In genomic region chr15:83071752-83072151, GRCm38 (mm10) we compare ENCODE assay signal across 18 mouse cellular contexts. TPM values are rescaled to one million over a fixed set of nuclear protein-coding genes. Genes with fewer than 3 reads are reported as not detected.
DNase-seq lines count a peak whose midpoint lies in the region; ATAC-seq and TF ChIP-seq lines count a peak whose summit lies in the region.
"Had no signal": no experiment of that assay in that cellular context is flagged by ENCODE, and none has a peak within 500 bp of the region (broad histone marks: within the 10 kb centered on the region; RNA-seq: fewer than 3 reads in every experiment).

No protein-coding gene starts in this region.

- no peak overlapping the region for H3K9ac ChIP-seq in kidney, postnatal 0 days (ENCODE audit: low read depth, low read length)
- no peak overlapping the region for H3K9ac ChIP-seq in MEL (ENCODE audit: control insufficient read depth, low read depth, low read length, poor library complexity, severe bottlenecking)
- H3K9ac ChIP-seq: forebrain, embryonic 13.5 days; hindbrain, embryonic 15.5 days; limb, embryonic 12.5 days; stomach, embryonic 15.5 days had no signal

- no peaks in the 10 kb centered on the region for H3K9me3 ChIP-seq in kidney, postnatal 0 days (replicated peaks; ENCODE audit: low read length)
- no peaks in the 10 kb centered on the region for H3K9me3 ChIP-seq in MEL (replicated peaks; ENCODE audit: insufficient read depth, low read length)
- H3K9me3 ChIP-seq in limb, embryonic 10.5 days (replicated peaks), result no peaks in the 10 kb centered on the region
- H3K9me3 ChIP-seq: forebrain, embryonic 13.5 days; hindbrain, embryonic 15.5 days; stomach, embryonic 15.5 days had no signal

- H3K4me2 ChIP-seq in kidney, postnatal 0 days (ENCODE audit: low read length), result no peak overlapping the region
- H3K4me2 ChIP-seq: forebrain, embryonic 13.5 days; hindbrain, embryonic 15.5 days; limb, embryonic 12.5 days; stomach, embryonic 15.5 days had no signal

- no peak overlapping the region for H3K27ac ChIP-seq in kidney, postnatal 0 days
- H3K27ac ChIP-seq in testis, adult 2 months (ENCODE audit: control insufficient read depth, insufficient read depth, low read depth, low read length), result no peak overlapping the region
- H3K27ac ChIP-seq in MEL (ENCODE audit: control insufficient read depth, low read depth, low read length), result no peak overlapping the region
- no peak overlapping the region for H3K27ac ChIP-seq in limb, embryonic 10.5 days
- H3K27ac ChIP-seq: forebrain, embryonic 13.5 days; hindbrain, embryonic 15.5 days; limb, embryonic 12.5 days; stomach, embryonic 15.5 days had no signal

- peak; percentile 48; the same call in 1 of the 2 replicates for TF ChIP-seq CTCF in kidney, postnatal 0 days (IDR thresholded peaks at IDR 0.05; ENCODE audit: low read depth)
- TF ChIP-seq CTCF in testis, adult 2 months (IDR thresholded peaks at IDR 0.05; ENCODE audit: control insufficient read depth, insufficient read depth, insufficient replicate concordance, low read depth, low read length), result peak; percentile 16; the same call in 1 of the 2 replicates
- peak; percentile 44 to 73 (median 59) for TF ChIP-seq CTCF in MEL (IDR thresholded peaks at IDR 0.05 in 2 of 3, conservative IDR thresholded peaks at IDR 0.05 in 1 of 3; ENCODE audit: control insufficient read depth in 1 of 3, insufficient read depth in 1 of 3, low read depth in 2 of 3, low read length in 3 of 3, poor library complexity in 1 of 3, severe bottlenecking in 1 of 3)

- TF ChIP-seq EP300 in MEL (IDR thresholded peaks at IDR 0.05; ENCODE audit: low read depth in 1 of 2, low read length in 2 of 2), result no peak

- 87% methylated on average over 5 of the region's 5 CpGs for WGBS in kidney, postnatal 0 days
- 88% methylated on average over 5 of the region's 5 CpGs for WGBS in limb, embryonic 10.5 days

- H3K36me3 ChIP-seq in kidney, postnatal 0 days (ENCODE audit: insufficient read depth, low read length), result no peaks in the 10 kb centered on the region
- H3K36me3 ChIP-seq in testis, adult 2 months (ENCODE audit: control insufficient read depth, insufficient read depth, low read length), result no peaks in the 10 kb centered on the region
- H3K36me3 ChIP-seq in MEL (ENCODE audit: control insufficient read depth in 1 of 2, insufficient read depth in 2 of 2, low read length in 2 of 2), result no peaks in the 10 kb centered on the region
- H3K36me3 ChIP-seq in limb, embryonic 10.5 days, result no peaks in the 10 kb centered on the region
- H3K36me3 ChIP-seq: hindbrain, embryonic 15.5 days; limb, embryonic 12.5 days; stomach, embryonic 15.5 days had no signal

- peak; percentile 53 for TF ChIP-seq RAD21 in MEL (IDR thresholded peaks at IDR 0.05; ENCODE audit: low read depth, low read length)

- no peaks in the 10 kb centered on the region for H3K27me3 ChIP-seq in kidney, postnatal 0 days (ENCODE audit: insufficient read depth, low read length)
- no peaks in the 10 kb centered on the region for H3K27me3 ChIP-seq in testis, adult 2 months (ENCODE audit: control insufficient read depth, insufficient read depth, low read length)
- peaks cover 1 to 6% of the 10 kb centered on the region in 2 experiments; a peak in 3 of 4 replicates for H3K27me3 ChIP-seq in MEL (ENCODE audit: control insufficient read depth in 1 of 2, insufficient read depth in 2 of 2, low read length in 2 of 2)
- H3K27me3 ChIP-seq in limb, embryonic 10.5 days (ENCODE audit: low read depth, poor library complexity, severe bottlenecking), result peaks cover 14% of the 10 kb centered on the region
- H3K27me3 ChIP-seq: forebrain, embryonic 13.5 days; hindbrain, embryonic 15.5 days had no signal

- H3K4me1 ChIP-seq in kidney, postnatal 0 days (replicated peaks; ENCODE audit: insufficient read depth, low read length), result no peaks in the 10 kb centered on the region
- H3K4me1 ChIP-seq in testis, adult 2 months (ENCODE audit: control insufficient read depth, insufficient read depth, low read length), result no peaks in the 10 kb centered on the region
- no peaks in the 10 kb centered on the region; a peak in 1 of 4 replicates for H3K4me1 ChIP-seq in MEL (ENCODE audit: control insufficient read depth in 1 of 2, insufficient read depth in 2 of 2, low read length in 2 of 2)
- no peaks in the 10 kb centered on the region for H3K4me1 ChIP-seq in limb, embryonic 10.5 days
- H3K4me1 ChIP-seq: forebrain, embryonic 13.5 days; hindbrain, embryonic 15.5 days; limb, embryonic 12.5 days; stomach, embryonic 15.5 days had no signal

- TF ChIP-seq POLR2A in testis, adult 2 months (IDR thresholded peaks at IDR 0.05; ENCODE audit: control insufficient read depth, low read depth, low read length), result no peak
- no peak for TF ChIP-seq POLR2A in MEL (IDR thresholded peaks at IDR 0.05; ENCODE audit: control insufficient read depth in 1 of 2, insufficient read depth in 1 of 2, low read depth in 1 of 2, low read length in 2 of 2, poor library complexity in 1 of 2)

- no peaks in the 10 kb centered on the region for H3K79me2 ChIP-seq in MEL (ENCODE audit: control insufficient read depth, insufficient read depth, low read length, poor library complexity)

- no peak for DNase-seq in kidney, postnatal 0 days (ENCODE audit: low spot score)
- no peak for DNase-seq in kidney, adult 9 months
- DNase-seq in testis, postnatal 14 days (ENCODE audit: low spot score), result no peak
- DNase-seq in MEL (ENCODE audit: low read depth, low spot score), result peak; percentile 26
- DNase-seq in limb, embryonic 10.5 days (ENCODE audit: low spot score), result no peak
- DNase-seq: adrenal gland, postnatal 14 days; cerebellum, adult 9-10 months; heart, adult 18-20 months; kidney, adult 2 months; kidney, postnatal 4 days; layer of hippocampus, postnatal 36 days; lung, adult 18-20 months had no signal

- no peak for ATAC-seq in kidney, postnatal 0 days (replicated peaks; ENCODE audit: low FRiP score, low read depth)
- no peak for ATAC-seq in megakaryocyte-erythroid progenitor cell, adult 5-6 weeks (replicated peaks; ENCODE audit: low FRiP score, low TSS enrichment, poor library complexity, severe bottlenecking)
- ATAC-seq: forebrain, embryonic 13.5 days had no signal

- no peak overlapping the region for H3K4me3 ChIP-seq in kidney, postnatal 0 days (replicated peaks; ENCODE audit: low read depth, low read length)
- no peak overlapping the region for H3K4me3 ChIP-seq in testis, adult 2 months (ENCODE audit: control insufficient read depth, low read depth, low read length)
- H3K4me3 ChIP-seq in MEL (ENCODE audit: control insufficient read depth in 1 of 2, insufficient read depth in 1 of 2, low read depth in 2 of 2, low read length in 2 of 2), result no peak overlapping the region
- no peak overlapping the region for H3K4me3 ChIP-seq in limb, embryonic 10.5 days
- H3K4me3 ChIP-seq: forebrain, embryonic 13.5 days; hindbrain, embryonic 15.5 days; limb, embryonic 12.5 days; stomach, embryonic 15.5 days had no signal

TF ChIP-seq in MEL, 35 proteins besides CTCF, POLR2A, EP300 and RAD21:
- TF ChIP-seq POLR2AphosphoS5 (IDR thresholded peaks at IDR 0.05; ENCODE audit: borderline replicate concordance, low read depth, low read length) (no peak), SMC3 (IDR thresholded peaks at IDR 0.05; ENCODE audit: low read depth, low read length) (peak; percentile 48)
TF ChIP-seq in MEL: peak in this region for 1.

RNA-seq across cellular contexts. Expression of gene Serhl, which starts 17.6 kb away (rescaled TPM):
- polyA plus RNA-seq in kidney, postnatal 0 days (2015; fragmentation: Nextera tagmentation; extraction: Ambion mirVana), result 76.5 and 83.5 TPM in 2 replicates
- polyA plus RNA-seq in testis, adult 2 months (2012; rRNA removed), result 34.3 and 37.5 TPM in 2 replicates
- 19.5 and 19.6 TPM in 2 replicates for total RNA-seq in MEL (2012; rRNA removed)
- 10 to 100 TPM in 1 of 2 experiments, not detected in 1; 57.3 TPM for polyA plus RNA-seq in MEL (2012; ENCODE audit: insufficient read depth in 1 of 2, insufficient read length in 2 of 2, low read depth in 1 of 2, low replicate concordance in 2 of 2, missing spikeins in 1 of 2)
- polyA plus RNA-seq in limb, embryonic 10.5 days (2016; fragmentation: Nextera tagmentation; extraction: Ambion mirVana), result 42.8 and 49.1 TPM in 2 replicates
- 46.0 and 51.6 TPM in 2 replicates for total RNA-seq in megakaryocyte-erythroid progenitor cell, adult 5-6 weeks (2014; fragmentation: Nextera tagmentation)
- total RNA-seq in megakaryocyte-erythroid progenitor cell, adult 5-6 weeks (2017), result 32.0 and 45.4 TPM in 2 replicates

RNA-seq across cellular contexts. Expression of gene Nfam1, which starts 38.6 kb away (rescaled TPM):
- polyA plus RNA-seq in kidney, postnatal 0 days (2015; fragmentation: Nextera tagmentation; extraction: Ambion mirVana), result 2.2 and 2.3 TPM in 2 replicates
- 1.3 and 1.5 TPM in 2 replicates for polyA plus RNA-seq in testis, adult 2 months (2012; rRNA removed)
- total RNA-seq in MEL (2012; rRNA removed), result 4.8 and 7.4 TPM in 2 replicates
- polyA plus RNA-seq in MEL (2012; ENCODE audit: insufficient read depth in 1 of 2, insufficient read length in 2 of 2, low read depth in 1 of 2, low replicate concordance in 2 of 2, missing spikeins in 1 of 2), result 10 to 100 TPM in 1 of 2 experiments, not detected in 1; 10.5 TPM
- polyA plus RNA-seq in limb, embryonic 10.5 days (2016; fragmentation: Nextera tagmentation; extraction: Ambion mirVana), result 2.6 and 2.9 TPM in 2 replicates
- 3.7 and 4.1 TPM in 2 replicates for total RNA-seq in megakaryocyte-erythroid progenitor cell, adult 5-6 weeks (2014; fragmentation: Nextera tagmentation)
- 2.7 and 6.9 TPM in 2 replicates for total RNA-seq in megakaryocyte-erythroid progenitor cell, adult 5-6 weeks (2017)

RNA-seq across cellular contexts. Expression of gene Rrp7a, which starts 50.8 kb away (rescaled TPM):
- 52.9 and 56.2 TPM in 2 replicates for polyA plus RNA-seq in kidney, postnatal 0 days (2015; fragmentation: Nextera tagmentation; extraction: Ambion mirVana)
- 109 and 137 TPM in 2 replicates for polyA plus RNA-seq in testis, adult 2 months (2012; rRNA removed)
- total RNA-seq in MEL (2012; rRNA removed), result 134 and 155 TPM in 2 replicates
- 100 to 1,000 TPM; 283 to 483 TPM for polyA plus RNA-seq in MEL (2012; ENCODE audit: insufficient read depth in 1 of 2, insufficient read length in 2 of 2, low read depth in 1 of 2, low replicate concordance in 2 of 2, missing spikeins in 1 of 2)
- 66.9 and 76.5 TPM in 2 replicates for polyA plus RNA-seq in limb, embryonic 10.5 days (2016; fragmentation: Nextera tagmentation; extraction: Ambion mirVana)
- total RNA-seq in megakaryocyte-erythroid progenitor cell, adult 5-6 weeks (2014; fragmentation: Nextera tagmentation), result 30.4 and 53.1 TPM in 2 replicates
- total RNA-seq in megakaryocyte-erythroid progenitor cell, adult 5-6 weeks (2017), result 107 and 139 TPM in 2 replicates
